Mouse (Mus musculus) liver, embryonic 14.5 days (tissue): Measurements from ENCODE around the gene Ncoa7.

Experiments used
- CTCF ChIP-seq: IDR thresholded peaks from 2 replicates; pipeline ENCODE4 v1.5.1; 2016; ENCODE audit warnings: antibody characterized with exemption, low read depth, control low read depth
- EP300 ChIP-seq: IDR thresholded peaks from 2 replicates; pipeline ENCODE4 v1.6.1; 2016; ENCODE audit warnings: antibody characterized with exemption, low read depth

DNA sequence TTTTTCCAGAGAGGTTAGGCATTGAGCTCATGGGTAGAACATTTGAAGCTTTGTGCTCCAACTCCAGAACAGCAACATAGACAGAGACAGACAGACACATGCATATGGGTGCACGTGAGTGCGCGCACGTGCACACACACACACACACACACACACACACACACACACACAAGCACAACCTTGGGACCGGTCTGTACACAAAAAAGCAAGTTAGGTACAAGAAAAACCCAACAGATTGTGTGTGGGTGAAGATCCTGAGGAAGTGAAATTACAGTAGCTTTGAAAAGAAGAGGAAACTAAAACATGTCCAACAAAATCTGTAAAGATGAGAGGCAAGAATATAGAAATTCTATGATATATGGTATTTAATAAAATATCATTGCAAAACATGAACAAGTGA lies 13.6 kb downstream of the Ncoa7 start:
- no peak for TF ChIP-seq CTCF
- no peak for TF ChIP-seq EP300
